Mouse (Mus musculus): ENCODE measurements around the gene Xpo4.
"Not testable (repeated sequence)": the region's sequence is repeated elsewhere in the genome, so short reads cannot be mapped to it uniquely, and the experiment has no call there.

The Xpo4 gene

DNA sequence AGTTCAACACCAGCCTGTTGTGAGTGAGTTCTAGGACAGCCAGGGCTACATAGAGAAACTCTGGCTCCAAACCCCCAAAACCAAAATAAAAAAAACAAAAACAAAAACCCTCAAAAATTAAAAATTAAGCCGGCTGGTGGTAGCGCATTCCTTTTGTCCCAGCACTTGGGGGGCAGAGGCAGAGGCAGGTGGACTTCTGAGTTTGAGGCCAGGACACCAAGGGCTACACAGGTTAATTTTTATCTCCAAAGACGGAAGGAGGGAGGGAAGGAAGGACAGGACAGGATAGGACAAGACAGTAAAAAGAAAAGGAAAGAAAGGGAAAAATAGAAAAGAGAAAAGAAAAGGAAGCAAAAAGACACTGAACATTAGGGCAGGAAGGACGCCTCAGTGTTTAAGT is 17.5 kb upstream of the Xpo4 start:
- DNase-seq (ENCODE audit: low spot score in 2 of 2) = no peak

DNA sequence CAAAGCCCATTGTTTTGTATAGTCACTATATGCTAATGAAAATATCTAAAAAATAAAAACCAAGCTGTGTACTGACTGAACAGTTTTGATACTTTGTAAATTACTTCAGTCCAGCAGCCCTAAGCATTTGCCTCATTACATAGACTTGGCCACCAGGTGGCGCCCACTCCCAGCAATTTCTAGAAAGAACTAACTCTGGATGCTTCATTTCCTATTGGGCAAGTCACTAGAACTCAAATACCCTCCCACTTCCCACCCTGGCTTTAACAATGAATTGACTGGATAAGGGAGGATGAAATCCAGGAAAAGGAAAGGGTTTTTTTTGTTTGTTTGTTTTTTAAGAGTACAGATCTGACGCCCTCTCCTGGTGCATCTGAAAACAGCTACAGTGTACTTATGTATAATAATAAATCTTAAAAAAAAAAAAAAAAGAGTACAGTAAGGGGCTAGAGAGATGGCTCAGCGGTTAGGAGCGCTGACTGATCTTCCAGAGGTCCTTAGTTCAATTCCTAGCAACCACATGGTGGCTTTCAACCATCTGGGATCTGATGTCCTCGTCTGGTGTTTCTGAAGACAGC is 14.8 kb upstream of the Xpo4 start:
- peak; percentile 69 to 86 for DNase-seq (ENCODE audit: low spot score in 2 of 2)

DNA sequence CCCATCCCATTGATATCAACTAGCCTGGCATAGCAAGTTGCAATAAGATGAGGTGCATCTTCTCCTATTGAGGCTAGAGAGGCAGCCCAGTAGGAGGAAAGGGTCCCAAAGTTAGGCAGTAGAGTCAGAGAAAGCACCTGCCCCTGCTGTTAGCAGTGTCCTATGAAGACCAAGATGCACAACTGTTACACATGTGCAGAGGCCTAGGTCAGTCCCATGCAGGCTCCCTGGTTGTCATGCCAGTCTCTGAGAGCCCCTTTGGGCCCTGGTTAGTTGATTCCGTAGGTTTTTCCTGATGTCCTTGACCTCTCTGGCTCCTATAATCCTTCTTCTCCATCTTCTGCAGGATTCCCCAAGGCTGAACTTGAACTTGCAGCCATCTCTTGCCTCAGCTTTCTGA is 14.3 kb upstream of the Xpo4 start:
- no peak for DNase-seq (ENCODE audit: low spot score in 2 of 2)

DNA sequence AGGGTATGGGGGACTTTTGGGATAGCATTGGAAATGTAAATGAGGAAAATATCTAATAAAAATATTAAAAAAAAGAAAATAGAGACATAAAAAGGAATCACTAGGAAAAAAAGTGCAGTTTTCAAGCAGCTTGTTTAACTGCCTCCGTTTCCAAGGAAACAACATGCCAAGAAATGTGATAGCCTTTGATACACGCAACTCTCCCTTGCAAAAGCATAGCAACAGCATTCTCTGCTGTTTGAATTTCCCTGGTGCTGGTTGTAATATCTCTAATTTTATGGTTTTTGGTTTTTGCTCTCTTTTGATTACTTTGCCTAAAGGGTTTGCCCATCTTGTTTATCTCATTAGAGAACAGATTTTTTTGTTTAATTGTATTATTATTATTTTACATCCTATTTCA is 10.3 kb upstream of the Xpo4 start:
- DNase-seq (ENCODE audit: low spot score in 2 of 2) = no peak

DNA sequence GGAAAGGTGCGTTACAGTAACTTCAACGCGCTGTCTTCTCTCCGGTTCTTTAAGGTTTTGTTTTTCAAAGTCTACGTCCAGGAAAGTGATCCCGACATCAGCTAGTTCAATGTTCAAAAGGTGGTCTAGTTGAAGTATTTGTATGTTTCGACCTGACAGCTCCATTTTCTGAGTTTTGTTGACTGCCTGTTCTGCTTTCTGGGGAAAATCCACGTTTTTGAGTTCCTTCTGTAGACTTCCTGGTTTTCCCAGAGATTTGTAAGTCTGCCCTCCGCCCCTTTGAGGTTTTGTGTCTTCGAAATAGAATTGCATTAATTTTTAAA is 359 bp upstream of the Xpo4 start:
- DNase-seq (ENCODE audit: low spot score in 2 of 2) = no peak

DNA sequence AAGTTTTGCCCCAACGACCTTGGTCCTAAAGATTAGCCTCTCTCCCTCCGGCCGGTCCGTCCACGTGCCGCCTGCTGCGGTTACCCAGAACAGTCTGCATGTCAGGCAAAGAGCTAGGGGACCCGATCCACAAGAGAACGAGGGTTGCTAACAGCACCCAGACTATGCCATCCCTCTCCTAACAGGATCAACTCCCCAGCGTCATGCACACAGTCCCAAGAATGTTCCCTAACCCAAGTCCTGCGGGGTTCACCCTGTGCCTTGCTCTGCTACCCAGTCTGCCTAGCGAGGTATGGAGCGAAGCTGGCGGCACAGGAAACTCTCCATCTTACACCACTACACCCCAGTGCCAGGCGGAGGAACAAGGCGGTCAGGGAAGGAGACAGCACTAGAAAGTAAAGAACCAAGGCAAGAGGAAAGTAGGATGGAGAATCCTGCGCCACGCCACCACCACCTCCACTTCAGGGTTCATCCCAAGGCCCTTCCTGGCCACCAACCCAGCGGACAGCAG is 864 bp downstream of the Xpo4 start:
- peak in 1 of 2 experiments; percentile 6 for DNase-seq (ENCODE audit: low spot score in 2 of 2)

DNA sequence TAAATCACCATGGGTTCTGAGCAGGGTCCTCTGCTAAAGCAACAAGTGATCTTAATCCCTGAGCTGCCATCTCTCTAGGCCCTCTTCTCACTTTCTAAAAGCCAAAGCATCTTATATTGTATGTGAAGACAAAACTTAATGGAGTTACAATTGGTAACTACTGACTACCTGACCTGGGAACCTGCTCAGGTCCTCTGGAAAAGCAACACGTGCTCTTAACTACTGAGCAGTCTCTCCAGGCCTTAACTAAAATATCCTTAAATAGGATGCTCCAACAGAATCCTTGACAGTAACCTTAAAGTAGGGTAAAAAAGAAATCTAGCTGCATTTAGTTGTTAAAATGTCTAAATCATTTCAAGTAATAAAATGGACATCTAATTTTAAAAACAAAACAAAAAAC is 1.6 kb downstream of the Xpo4 start:
- no peak for DNase-seq (ENCODE audit: low spot score in 2 of 2)

DNA sequence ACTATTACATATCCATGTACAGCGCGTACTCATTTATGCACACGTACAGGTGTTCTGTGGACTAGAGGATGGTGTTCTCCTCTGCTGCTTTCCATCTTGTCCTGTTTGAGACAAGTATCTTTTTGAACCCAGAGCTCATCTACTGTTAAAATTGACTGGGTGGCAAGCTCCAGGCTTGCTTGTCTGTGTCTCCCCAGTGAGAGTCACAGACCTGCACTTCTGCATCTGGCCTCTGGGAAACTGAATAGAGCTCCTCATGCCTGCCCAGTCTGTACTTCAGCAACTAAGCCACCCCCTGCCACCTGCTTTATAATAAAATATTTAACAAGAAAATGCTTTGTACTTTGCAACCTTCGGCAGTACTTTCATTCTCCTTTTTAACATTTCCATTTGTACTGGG is 6.9 kb downstream of the Xpo4 start:
- DNase-seq (ENCODE audit: low spot score in 2 of 2) = no peak

DNA sequence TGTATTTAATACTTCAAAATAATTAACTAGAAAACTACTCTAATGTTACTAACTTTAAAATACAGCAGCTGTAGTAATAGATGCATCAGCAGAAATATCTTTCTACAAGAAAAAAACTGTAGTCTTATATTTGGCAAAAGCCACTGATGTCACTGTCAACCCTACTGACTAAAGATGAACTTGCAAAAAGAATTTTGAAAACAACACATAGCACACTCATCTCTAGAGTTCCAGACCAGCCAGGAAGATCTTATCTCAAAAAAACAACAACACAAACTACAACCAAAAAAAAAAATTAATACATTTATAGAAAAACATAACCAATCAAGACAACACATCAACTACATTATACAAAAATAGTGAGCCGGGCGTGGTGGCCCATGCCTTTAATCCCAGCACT is 7.7 kb downstream of the Xpo4 start:
- DNase-seq (ENCODE audit: low spot score in 2 of 2) = no peak

DNA sequence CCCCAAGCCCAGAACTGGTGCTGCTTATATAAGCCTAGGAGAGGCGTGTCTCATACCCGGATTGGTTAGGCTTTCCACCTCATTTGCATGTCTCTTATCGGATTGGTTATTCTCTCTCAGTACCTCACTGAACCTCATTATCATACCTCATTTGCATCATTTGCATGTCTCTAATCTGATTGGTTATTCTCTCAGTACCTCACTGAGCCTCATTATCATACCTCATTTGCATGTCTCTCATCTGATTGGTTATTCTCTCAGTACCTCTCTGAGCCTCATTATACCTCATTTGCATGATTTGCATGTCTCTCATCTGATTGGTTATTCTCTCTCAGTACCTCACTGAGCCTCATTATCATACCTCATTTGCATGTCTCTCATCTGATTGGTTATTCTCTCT is 8.7 kb downstream of the Xpo4 start:
- DNase-seq (ENCODE audit: low spot score in 2 of 2) = not testable (repeated sequence)

DNA sequence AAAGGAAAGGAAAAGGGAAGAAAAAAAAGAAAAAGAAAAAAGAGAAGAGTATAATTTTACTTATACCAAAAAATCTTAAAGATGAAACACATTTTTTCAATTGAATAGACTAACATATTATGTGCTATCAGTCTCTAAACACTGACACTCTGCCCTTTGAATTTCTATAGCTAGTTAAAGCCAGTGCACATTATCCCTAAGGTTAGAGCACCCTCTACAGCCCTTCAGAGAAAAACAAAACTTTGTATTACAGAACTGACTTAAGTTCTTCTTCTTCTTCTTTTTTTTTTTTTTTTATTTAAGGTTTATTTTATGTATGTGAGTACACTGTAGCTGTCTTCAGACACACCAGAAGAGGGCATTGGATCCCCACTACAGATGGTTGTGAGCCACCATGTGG is 15.7 kb downstream of the Xpo4 start:
- no peak for DNase-seq (ENCODE audit: low spot score in 2 of 2)

DNA sequence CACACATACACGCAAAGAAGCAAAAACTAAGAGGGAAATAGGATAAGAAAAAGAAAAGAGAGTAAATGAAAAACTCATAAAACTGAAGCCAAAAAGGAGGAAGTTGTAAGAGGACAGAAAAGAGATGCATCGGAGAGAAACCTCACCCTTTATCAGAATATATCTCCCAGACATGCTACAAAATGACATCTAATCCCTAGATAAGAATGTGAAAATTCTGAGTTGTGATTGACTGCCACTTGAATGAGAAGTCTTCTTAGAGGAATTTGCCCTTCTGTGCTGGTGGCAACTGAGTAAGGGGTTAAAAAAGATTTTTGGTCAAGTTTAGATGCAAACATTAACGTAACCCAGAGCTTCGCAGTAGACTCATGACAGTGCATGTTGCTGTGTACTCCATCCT is 19.1 kb downstream of the Xpo4 start:
- no peak for DNase-seq (ENCODE audit: low spot score in 2 of 2)

DNA sequence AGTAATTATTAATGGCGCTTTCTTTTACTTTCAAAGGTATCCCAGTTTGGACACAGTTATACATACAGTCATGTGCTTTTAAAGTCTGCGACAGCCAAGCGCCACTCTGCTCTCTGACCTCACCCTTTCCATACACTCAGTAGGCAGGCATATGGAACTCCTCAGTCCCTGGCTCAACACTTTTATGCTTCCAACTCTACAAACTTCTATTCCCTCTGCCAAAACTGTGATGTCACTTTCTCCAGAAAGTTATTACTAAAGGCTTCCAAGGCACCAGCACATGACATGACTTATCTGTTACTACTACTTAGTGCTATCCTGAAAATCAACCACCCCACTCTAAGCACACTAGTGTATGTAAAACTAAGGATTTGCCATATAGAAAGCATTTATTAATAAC is 26.1 kb downstream of the Xpo4 start:
- DNase-seq (ENCODE audit: low spot score in 2 of 2) = peak; percentile 17 to 52

DNA sequence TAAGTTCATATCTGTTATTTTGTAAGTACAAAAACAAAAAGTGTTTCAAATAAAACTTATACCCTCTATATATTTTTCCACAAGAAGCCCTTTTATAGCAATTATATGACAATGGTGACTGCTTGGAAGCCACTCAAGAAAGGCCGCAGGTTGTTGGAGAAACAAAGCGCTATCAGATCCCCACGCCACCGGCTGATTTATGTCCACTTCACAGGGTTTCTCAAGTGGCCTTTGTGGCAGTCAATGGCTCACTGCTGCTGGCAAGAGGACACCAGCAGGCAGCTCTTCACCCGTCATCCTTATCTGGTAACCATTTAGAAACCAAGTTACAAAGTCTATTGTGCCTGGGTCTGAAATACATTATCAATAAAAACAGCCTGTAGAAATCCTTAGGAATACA is 31.1 kb downstream of the Xpo4 start:
- DNase-seq (ENCODE audit: low spot score in 2 of 2) = no peak

DNA sequence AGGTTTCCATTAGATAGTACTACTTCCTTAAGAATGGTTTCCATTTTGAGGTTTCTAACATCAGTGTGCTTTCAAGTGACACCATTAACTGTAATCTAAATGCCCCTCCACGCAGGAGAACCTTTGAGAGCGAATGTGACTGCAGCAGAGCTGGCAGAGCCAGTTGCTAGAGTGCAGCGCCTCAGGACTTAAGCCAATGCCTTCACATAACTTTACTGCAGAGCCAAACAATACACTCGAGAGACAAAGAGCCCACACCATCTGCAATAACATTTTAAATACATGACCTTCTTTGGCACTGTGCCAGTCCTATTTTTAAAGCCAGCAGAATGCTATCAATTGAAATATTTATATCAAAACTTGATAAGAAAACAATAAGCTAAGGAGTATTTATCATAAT is 35.6 kb downstream of the Xpo4 start:
- peak in 1 of 2 experiments; percentile 21 for DNase-seq (ENCODE audit: low spot score in 2 of 2)

DNA sequence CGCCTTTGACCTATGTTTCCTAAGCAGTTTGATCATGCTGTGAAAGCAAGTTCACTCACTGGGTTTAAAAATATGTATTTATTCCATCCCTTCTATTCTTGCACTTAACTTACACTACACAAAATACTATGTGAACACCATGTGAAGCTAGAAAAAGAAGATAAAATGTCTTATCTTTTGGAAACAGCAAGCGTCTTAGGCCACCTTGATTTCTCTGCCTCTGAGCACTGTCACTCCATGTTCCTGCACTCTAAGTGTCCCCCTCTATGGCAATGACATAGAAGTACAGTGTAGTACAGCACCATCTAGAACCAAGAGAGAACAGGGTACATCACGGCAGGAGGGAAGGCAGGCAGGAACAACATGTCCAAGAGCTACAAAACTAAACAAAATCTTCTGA is 42.3 kb downstream of the Xpo4 start:
- no peak for DNase-seq (ENCODE audit: low spot score in 2 of 2)

DNA sequence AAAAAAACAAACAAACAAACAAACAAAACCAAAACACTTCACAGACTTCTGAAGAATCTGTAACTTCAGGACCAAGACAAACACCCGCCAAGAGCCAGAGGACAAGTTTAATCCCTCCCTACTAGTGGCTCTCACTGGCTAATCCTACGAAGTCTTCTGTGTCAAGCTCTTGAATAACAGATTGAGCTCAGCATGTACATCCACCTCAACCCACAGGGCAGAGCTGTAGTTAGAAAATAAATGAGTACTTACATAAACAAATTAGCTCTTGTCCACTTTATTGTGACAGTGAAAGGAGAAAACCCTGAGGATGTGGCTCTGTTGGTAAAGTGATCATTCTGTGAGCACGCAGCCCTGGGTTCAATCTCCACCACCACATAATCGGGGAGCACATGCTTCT is 43.5 kb downstream of the Xpo4 start:
- no peak for DNase-seq (ENCODE audit: low spot score in 2 of 2)

DNA sequence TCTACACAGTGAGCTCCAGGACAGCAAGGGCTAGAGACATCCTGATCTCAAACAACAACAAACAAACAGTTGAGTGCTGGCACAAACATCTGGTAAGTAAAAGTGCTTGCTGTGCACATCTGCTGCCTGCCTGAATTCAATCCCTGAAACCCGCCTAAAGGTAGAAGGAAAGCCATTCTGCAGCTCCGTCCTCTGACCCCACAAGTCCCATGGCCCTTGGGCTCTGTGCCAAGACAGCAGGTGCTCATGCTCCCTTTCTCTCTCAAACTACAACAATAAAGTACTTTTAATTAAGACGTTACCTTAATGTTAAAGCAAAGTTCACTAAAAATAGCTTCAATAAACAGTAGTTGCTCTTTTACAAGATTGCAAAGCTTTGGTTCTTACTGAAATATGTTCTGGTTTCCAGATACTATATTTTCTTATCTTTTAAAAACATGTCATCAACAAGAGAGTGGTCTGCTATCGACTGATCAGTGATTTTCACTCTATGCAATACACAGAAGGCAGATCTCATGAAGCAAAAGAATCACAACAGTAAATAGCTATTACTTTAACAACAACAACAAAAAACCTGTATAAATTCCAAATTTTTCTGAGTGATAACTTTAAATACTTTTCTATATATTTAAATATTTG is 44.5 kb downstream of the Xpo4 start:
- no peak for DNase-seq (ENCODE audit: low spot score in 2 of 2)

DNA sequence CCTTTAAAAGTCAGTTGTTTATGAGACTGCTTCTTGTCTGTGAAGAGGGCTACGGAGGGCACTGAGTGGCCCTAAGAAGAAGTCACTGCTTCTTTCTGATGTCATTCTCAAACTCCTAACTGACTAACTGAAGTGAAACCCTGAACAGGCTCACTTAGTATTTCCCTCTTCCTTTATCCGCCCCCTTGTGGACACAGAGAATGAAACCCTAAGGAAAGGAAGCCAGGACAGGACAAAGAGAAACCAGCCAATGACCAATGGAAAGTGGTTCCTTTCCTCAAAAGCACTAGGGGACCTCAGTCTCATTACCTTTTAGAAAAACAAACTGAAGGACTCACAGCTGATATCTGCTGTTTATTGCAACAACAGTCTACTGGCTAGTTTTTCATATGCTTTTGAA is 45.7 kb downstream of the Xpo4 start:
- DNase-seq (ENCODE audit: low spot score in 2 of 2) = peak; percentile 47 to 56

DNA sequence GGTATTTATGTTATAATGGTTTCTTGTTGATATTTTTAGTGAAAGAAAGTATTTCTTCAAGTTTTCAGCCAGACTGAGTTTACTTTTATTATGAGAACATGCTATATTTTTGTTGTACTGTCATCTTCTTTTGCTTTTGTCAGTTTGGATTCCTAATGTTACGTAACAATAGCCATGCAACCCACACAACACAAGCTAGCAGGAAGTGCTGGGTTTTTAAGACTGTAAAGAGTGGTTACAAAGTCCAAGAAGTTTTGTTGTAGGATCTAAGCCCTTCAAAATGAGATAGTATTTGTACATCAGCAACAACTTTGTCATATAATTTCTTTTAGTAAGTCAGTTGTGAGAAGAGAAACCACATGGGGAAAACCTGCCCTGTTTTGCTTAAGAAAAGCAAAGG is 47.6 kb downstream of the Xpo4 start:
- DNase-seq (ENCODE audit: low spot score in 2 of 2) = no peak

DNA sequence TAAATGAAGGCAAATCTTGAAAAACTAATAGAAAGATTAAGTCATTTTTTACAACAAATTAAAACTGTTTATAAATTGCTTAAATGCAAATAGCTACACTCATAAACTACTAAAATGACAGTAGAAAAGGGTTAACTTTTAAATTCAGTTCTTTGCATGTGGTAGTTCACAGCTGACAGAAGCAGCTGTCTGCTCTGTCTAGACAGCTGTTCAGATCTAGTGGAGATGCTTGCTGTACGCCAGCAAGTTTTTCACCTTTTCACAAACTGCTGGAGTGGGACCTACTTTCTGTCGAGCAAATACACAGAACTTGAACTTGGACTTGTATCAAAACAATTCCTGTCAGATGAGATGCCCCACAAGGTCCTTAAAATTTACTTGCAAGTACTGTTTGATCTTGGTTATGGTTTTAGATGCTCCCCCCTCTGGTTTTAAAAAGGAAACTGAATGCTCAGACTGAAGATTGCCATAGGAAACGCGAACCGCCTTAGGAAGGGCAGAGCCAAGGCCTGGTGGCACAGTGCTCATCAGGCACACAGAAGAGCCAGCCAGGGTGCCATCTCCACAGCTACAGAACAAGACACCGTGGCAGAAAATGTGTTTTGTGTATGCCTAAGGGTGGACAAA is 48.8 kb downstream of the Xpo4 start:
- no peak for DNase-seq (ENCODE audit: low spot score in 2 of 2)

DNA sequence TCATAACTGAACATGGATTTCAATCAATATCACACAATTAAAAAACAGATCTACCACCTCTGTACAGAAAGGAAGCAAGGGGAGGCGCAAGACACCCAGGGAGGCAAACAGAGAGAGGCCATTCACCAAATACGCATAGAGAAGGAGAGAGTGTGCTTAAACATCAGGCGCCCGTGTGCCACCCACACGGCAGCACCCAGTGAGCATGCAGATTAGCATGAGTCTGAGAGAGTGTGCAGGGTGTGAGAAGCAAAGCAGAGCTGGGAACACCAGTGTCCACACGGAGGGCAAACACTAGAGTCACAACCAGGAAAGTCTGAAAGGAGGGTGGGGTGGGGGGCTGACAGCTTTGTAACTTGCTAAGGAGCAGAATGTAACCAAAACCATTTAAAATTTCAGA is 49.4 kb downstream of the Xpo4 start:
- DNase-seq (ENCODE audit: low spot score in 2 of 2) = no peak

DNA sequence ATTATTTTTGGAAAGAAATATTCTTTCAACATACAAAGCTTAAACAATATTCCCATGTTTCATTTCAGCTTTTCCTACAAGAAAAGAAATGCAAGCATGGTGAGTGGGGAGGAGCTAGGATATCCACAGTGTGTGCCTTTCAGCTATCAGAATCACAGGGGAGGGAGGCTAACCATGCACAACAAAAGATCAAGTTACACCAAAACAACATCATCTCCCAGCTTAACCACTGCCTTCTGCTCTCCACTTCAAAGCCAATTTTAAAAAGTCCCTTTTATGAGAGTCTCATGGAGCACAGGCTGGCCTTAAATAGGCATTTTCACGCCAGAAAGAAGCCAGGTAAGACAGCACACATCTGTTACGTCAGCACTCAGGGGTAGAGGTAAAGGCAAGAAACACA is 54.2 kb downstream of the Xpo4 start:
- no peak for DNase-seq (ENCODE audit: low spot score in 2 of 2)
